In genomic region chr5:100798165-100798860, GRCm38 (mm10) we compare ENCODE assay signal across 8 mouse cellular contexts. TPM values are rescaled to one million over a fixed set of nuclear protein-coding genes. Genes with fewer than 3 reads are reported as not detected.
DNase-seq lines count a peak whose midpoint lies in the region; ATAC-seq and TF ChIP-seq lines count a peak whose summit lies in the region.

Helq (minus strand) TSS chr5:100798598.
Mrps18c (plus strand) TSS chr5:100798627.

- POLR2A ChIA-PET in Patski (lab: Charles Lee) = no interaction called here

- peaks cover 14% of the 10 kb centered on the region for H3K4me1 ChIP-seq in hindbrain, embryonic 14.5 days (replicated peaks; ENCODE audit: control insufficient read depth, insufficient read depth, low read length)

- peak; percentile 92 for ATAC-seq in Patski
- ATAC-seq in hindbrain, embryonic 14.5 days (ENCODE audit: low FRiP score) = peak; percentile 97

- peak within 1 kb of the TSS; percentile 89 for H3K4me2 ChIP-seq in hindbrain, embryonic 14.5 days (replicated peaks)

- peak; percentile 74 for DNase-seq in Patski (ENCODE audit: low read depth, low spot score)
- peak; percentile 96 for DNase-seq in cerebellum, postnatal 14 days
- DNase-seq in frontal cortex, postnatal 25 days (ENCODE audit: low spot score in 2 of 2) = peak; percentile 81 to 89
- peak; percentile 90 for DNase-seq in hindbrain, embryonic 14.5 days (ENCODE audit: low spot score)
- DNase-seq in layer of hippocampus, postnatal 36 days = peak; percentile 92
- peak; percentile 91 for DNase-seq in lung, postnatal 36 days
- peak; percentile 96 for DNase-seq in retina, postnatal 1 day
- peak; percentile 82 to 87 for DNase-seq in urinary bladder, adult 18-20 months (ENCODE audit: low spot score in 2 of 2)

- peak within 1 kb of the TSS; percentile 68 for H3K27ac ChIP-seq in hindbrain, embryonic 14.5 days

- peak within 1 kb of the TSS; percentile 89 for H3K4me3 ChIP-seq in hindbrain, embryonic 14.5 days (replicated peaks; ENCODE audit: low read length)

- H3K36me3 ChIP-seq in hindbrain, embryonic 14.5 days (replicated peaks; ENCODE audit: control insufficient read depth, insufficient read depth) = peaks cover 51% of the 10 kb centered on the region

- peak within 1 kb of the TSS; percentile 89 for H3K9ac ChIP-seq in hindbrain, embryonic 14.5 days

- CTCF ChIA-PET in Patski (lab: Charles Lee) = interaction anchor here (1.9 to 2.6 kb wide), 2 partner anchors 18 to 123 kb away, joined by 4 to 9 read pairs; partner anchors contain the start of gene Coq2

- TF ChIP-seq CTCF in Patski (IDR thresholded peaks at IDR 0.05) = no peak

- H3K9me3 ChIP-seq in hindbrain, embryonic 14.5 days (ENCODE audit: control insufficient read depth, low read length) = no peaks in the 10 kb centered on the region

- no peaks in the 10 kb centered on the region for H3K27me3 ChIP-seq in Patski
- H3K27me3 ChIP-seq in hindbrain, embryonic 14.5 days (ENCODE audit: control insufficient read depth, insufficient read depth, low read length) = no peaks in the 10 kb centered on the region

- in situ Hi-C loops in Patski (cut with MboI; ENCODE audit: low pct_unique_long_range_greater_than_20kb) = no loop called here

- under 1% methylated on average over 67 of the region's 67 CpGs for WGBS in hindbrain, embryonic 14.5 days

RNA-seq across cellular contexts. Expression of gene Helq, which starts in this region (rescaled TPM):
- polyA plus RNA-seq in Patski (2021) = 22.8 TPM
- 20.1 and 23.8 TPM in 2 replicates for polyA plus RNA-seq in hindbrain, embryonic 14.5 days (2014; fragmentation: Nextera tagmentation; extraction: Ambion mirVana)
- total RNA-seq in layer of hippocampus, postnatal 36 days (2021) = 10 to 100 TPM; 19.7 to 19.9 TPM

RNA-seq across cellular contexts. Expression of gene Mrps18c, which starts in this region (rescaled TPM):
- polyA plus RNA-seq in Patski (2021) = 99.9 TPM
- polyA plus RNA-seq in hindbrain, embryonic 14.5 days (2014; fragmentation: Nextera tagmentation; extraction: Ambion mirVana) = 142 and 160 TPM in 2 replicates
- 10 to 100 TPM; 60.3 to 63.6 TPM for total RNA-seq in layer of hippocampus, postnatal 36 days (2021)

Comparison
In these comparisons a context has a peak if more than half of its experiments do, and no peak if none do; other contexts are left out.
1. Peak in every context shown above with its lines: DNase-seq, ATAC-seq, H3K4me3 ChIP-seq and H3K27ac ChIP-seq.